Mouse (Mus musculus): ENCODE measurements around the gene Rab34. TPM values are rescaled to one million over a fixed set of nuclear protein-coding genes. Genes with fewer than 3 reads are reported as not detected.
"Not testable (repeated sequence)": the region's sequence is repeated elsewhere in the genome, so short reads cannot be mapped to it uniquely, and the experiment has no call there.

The Rab34 gene
- polyA plus RNA-seq, 1 experiment from 2014 or later: 171 TPM

- peak; percentile 89 for ATAC-seq (ENCODE audit: insufficient number of reproducible peaks, low FRiP score, low TSS enrichment, low read depth)
- whole genome bisulfite sequencing: under 1% methylated on average over 38 of the region's 38 CpGs
- Histone ChIP-seq H3K9me3 (replicated peaks) (no peaks in the 10 kb centered on the region), H3K4me2 (replicated peaks) (peak within 1 kb of the TSS; percentile 62), H3K4me1 (peaks cover 34% of the 10 kb centered on the region), H3K27ac (replicated peaks) (peak within 1 kb of the TSS; percentile 97), H3K9ac (peak within 1 kb of the TSS; percentile 98), H3K27me3 (no peaks in the 10 kb centered on the region), H3K4me3 (replicated peaks) (peak within 1 kb of the TSS; percentile 97), H3K36me3 (peaks cover 30% of the 10 kb centered on the region)
Measured at GRCm38 (mm10) chr11:78182961-78183844, 5.0 kb upstream of the Rab34 start, which contains the start of gene Rpl23a. Gene Rpl23a, minus strand, starts transcription at chr11:78183584.

- H3K36me3 ChIP-seq: peaks cover 30% of the 10 kb centered on the region
- H3K9me3 ChIP-seq (replicated peaks): no peaks in the 10 kb centered on the region
- peak overlapping the region; percentile 61 for H3K27ac ChIP-seq (replicated peaks)
- no peak overlapping the region for H3K9ac ChIP-seq
- H3K4me1 ChIP-seq: peaks cover 34% of the 10 kb centered on the region
- H3K4me2 ChIP-seq (replicated peaks): peak overlapping the region; percentile 62
- H3K27me3 ChIP-seq: no peaks in the 10 kb centered on the region
- 46% methylated on average over 10 of the region's 10 CpGs for WGBS
- H3K4me3 ChIP-seq (replicated peaks): peak overlapping the region; percentile 97
- ATAC-seq (ENCODE audit: insufficient number of reproducible peaks, low FRiP score, low TSS enrichment, low read depth): no peak
Measured at GRCm38 (mm10) chr11:78183884-78184514, 4.2 kb upstream of the Rab34 start.

- not testable (repeated sequence) for H3K27ac ChIP-seq (replicated peaks); ATAC-seq (ENCODE audit: insufficient number of reproducible peaks, low FRiP score, low TSS enrichment, low read depth); H3K4me2 ChIP-seq (replicated peaks); H3K9ac ChIP-seq; H3K4me3 ChIP-seq (replicated peaks); H3K27me3 ChIP-seq; H3K9me3 ChIP-seq (replicated peaks)
- WGBS: 94% methylated on average over 6 of the region's 6 CpGs
- peaks cover 33% of the 10 kb centered on the region for H3K4me1 ChIP-seq
- peaks cover 27% of the 10 kb centered on the region for H3K36me3 ChIP-seq
Measured at GRCm38 (mm10) chr11:78184702-78185101, 3.5 kb upstream of the Rab34 start.

GRCm38 (mm10) chr11:78189234-78190040 lies 1.2 kb downstream of the Rab34 start:
- no peaks in the 10 kb centered on the region for H3K9me3 ChIP-seq (replicated peaks)
- peak overlapping the region; percentile 64 for H3K4me2 ChIP-seq (replicated peaks)
- peaks cover 19% of the 10 kb centered on the region for H3K4me1 ChIP-seq
- H3K9ac ChIP-seq: peak overlapping the region; percentile 82
- peaks cover 31% of the 10 kb centered on the region for H3K36me3 ChIP-seq
- under 1% methylated on average over 42 of the region's 42 CpGs for WGBS
- H3K4me3 ChIP-seq (replicated peaks): peak overlapping the region; percentile 72
- H3K27me3 ChIP-seq: no peaks in the 10 kb centered on the region
- peak; percentile 82 for ATAC-seq (ENCODE audit: insufficient number of reproducible peaks, low FRiP score, low TSS enrichment, low read depth)
- peak overlapping the region; percentile 98 for H3K27ac ChIP-seq (replicated peaks)

- Histone ChIP-seq H3K36me3 (peaks cover 29% of the 10 kb centered on the region), H3K4me2 (replicated peaks) (peak overlapping the region; percentile 64), H3K9ac (peak overlapping the region; percentile 82; the same call in 1 of the 2 replicates), H3K4me1 (peaks cover 25% of the 10 kb centered on the region), H3K27ac (replicated peaks) (peak overlapping the region; percentile 98), H3K27me3 (no peaks in the 10 kb centered on the region), H3K9me3 (replicated peaks) (no peaks in the 10 kb centered on the region), H3K4me3 (replicated peaks) (peak overlapping the region; percentile 72)
- 57% methylated on average over 6 of the region's 6 CpGs for WGBS
- no peak for ATAC-seq (ENCODE audit: insufficient number of reproducible peaks, low FRiP score, low TSS enrichment, low read depth)
Measured at GRCm38 (mm10) chr11:78190041-78190440, 1.8 kb downstream of the Rab34 start.

GRCm38 (mm10) chr11:78193113-78193512 lies 4.9 kb downstream of the Rab34 start, which contains the start of gene Proca1:
Gene Proca1, plus strand, starts transcription at chr11:78193392.
- Histone ChIP-seq H3K4me3 (replicated peaks) (peak within 1 kb of the TSS; percentile 55), H3K27me3 (no peaks in the 10 kb centered on the region), H3K4me2 (replicated peaks) (peak within 1 kb of the TSS; percentile 81), H3K36me3 (peaks cover 29% of the 10 kb centered on the region), H3K9ac (no peak within 1 kb of the TSS), H3K9me3 (replicated peaks) (no peaks in the 10 kb centered on the region), H3K4me1 (peaks cover 28% of the 10 kb centered on the region), H3K27ac (replicated peaks) (peak within 1 kb of the TSS; percentile 49; the same call in 1 of the 2 replicates)
- ATAC-seq (ENCODE audit: insufficient number of reproducible peaks, low FRiP score, low TSS enrichment, low read depth): no peak
- WGBS: 70% methylated on average over 1 of the region's 1 CpGs

- peak overlapping the region; percentile 49; the same call in 1 of the 2 replicates for H3K27ac ChIP-seq (replicated peaks)
- peak; percentile 75 for ATAC-seq (ENCODE audit: insufficient number of reproducible peaks, low FRiP score, low TSS enrichment, low read depth)
- 2% methylated on average over 30 of the region's 30 CpGs for WGBS
Measured at GRCm38 (mm10) chr11:78194411-78195100, 6.3 kb downstream of the Rab34 start.

GRCm38 (mm10) chr11:78195101-78195863 lies 7.1 kb downstream of the Rab34 start:
- Histone ChIP-seq H3K27ac (replicated peaks) (peak overlapping the region; percentile 49; the same call in 1 of the 2 replicates), H3K27me3 (no peaks in the 10 kb centered on the region), H3K36me3 (peaks cover 29% of the 10 kb centered on the region), H3K9me3 (replicated peaks) (no peaks in the 10 kb centered on the region), H3K4me1 (peaks cover 16% of the 10 kb centered on the region), H3K4me2 (replicated peaks) (peak overlapping the region; percentile 81), H3K4me3 (replicated peaks) (peak overlapping the region; percentile 55), H3K9ac (0 out of 2 replicates have a peak overlapping the region, but pooled peaks have one; percentile 9)
- WGBS: 55% methylated on average over 23 of the region's 23 CpGs
- no peak for ATAC-seq (ENCODE audit: insufficient number of reproducible peaks, low FRiP score, low TSS enrichment, low read depth)

More at GRCm38 (mm10) chr11:78194411-78195100, 6.3 kb downstream of the Rab34 start:
- Histone ChIP-seq H3K27me3 (no peaks in the 10 kb centered on the region), H3K4me1 (peaks cover 23% of the 10 kb centered on the region), H3K9me3 (replicated peaks) (no peaks in the 10 kb centered on the region), H3K9ac (0 out of 2 replicates have a peak overlapping the region, but pooled peaks have one; percentile 9), H3K36me3 (peaks cover 29% of the 10 kb centered on the region), H3K4me2 (replicated peaks) (peak overlapping the region; percentile 81), H3K4me3 (replicated peaks) (peak overlapping the region; percentile 55)

GRCm38 (mm10) chr11:78202372-78202771 lies 14.1 kb downstream of the Rab34 start:
- no peak for ATAC-seq (ENCODE audit: insufficient number of reproducible peaks, low FRiP score, low TSS enrichment, low read depth)
- Histone ChIP-seq H3K4me2 (replicated peaks) (no peak overlapping the region), H3K27ac (replicated peaks) (no peak overlapping the region), H3K4me3 (replicated peaks) (no peak overlapping the region), H3K4me1 (no peaks in the 10 kb centered on the region), H3K9ac (no peak overlapping the region), H3K36me3 (peaks cover 44% of the 10 kb centered on the region), H3K27me3 (no peaks in the 10 kb centered on the region), H3K9me3 (replicated peaks) (no peaks in the 10 kb centered on the region)
- WGBS: 92% methylated on average over 3 of the region's 3 CpGs

GRCm38 (mm10) chr11:78204287-78204686 lies 16.1 kb downstream of the Rab34 start:
- H3K27ac ChIP-seq (replicated peaks): no peak overlapping the region
- H3K4me2 ChIP-seq (replicated peaks): no peak overlapping the region
- H3K36me3 ChIP-seq: peaks cover 63% of the 10 kb centered on the region
- WGBS: 78% methylated on average over 6 of the region's 6 CpGs
- H3K4me1 ChIP-seq: no peaks in the 10 kb centered on the region
- H3K9me3 ChIP-seq (replicated peaks): no peaks in the 10 kb centered on the region
- no peak overlapping the region for H3K4me3 ChIP-seq (replicated peaks)
- no peak overlapping the region for H3K9ac ChIP-seq
- no peak for ATAC-seq (ENCODE audit: insufficient number of reproducible peaks, low FRiP score, low TSS enrichment, low read depth)
- H3K27me3 ChIP-seq: no peaks in the 10 kb centered on the region

Measured in embryonic facial prominence, embryonic 15.5 days (tissue).